Mouse (Mus musculus) midbrain, embryonic 10.5 days (tissue): Measurements from ENCODE around the gene Gm17657. TPM values are rescaled to one million over a fixed set of nuclear protein-coding genes. Genes with fewer than 3 reads are reported as not detected.

Experiments used
- DNase-seq: peaks from one replicate; pipeline ENCODE4 v3.0.0-alpha.2; 2017; ENCODE audit warnings: low spot score
- H3K27ac ChIP-seq: fragments of 300-500 bp; sonication (generic); replicated peaks from 2 replicates; pipeline ENCODE4 v1.5.1; 2016; ENCODE audit warnings: mild to moderate bottlenecking
- H3K27me3 ChIP-seq: fragments of 300-500 bp; sonication (generic); 2 replicates; pipeline ENCODE4 v1.6.1; 2016; ENCODE audit warnings: low read depth, mild to moderate bottlenecking; ENCODE audit not compliant: poor library complexity, severe bottlenecking
- H3K36me3 ChIP-seq: fragments of 300-500 bp; sonication (generic); 2 replicates; pipeline ENCODE4 v1.6.1; 2016; ENCODE audit warnings: mild to moderate bottlenecking, moderate library complexity
- H3K4me1 ChIP-seq: fragments of 300-500 bp; sonication (generic); 2 replicates; pipeline ENCODE4 v1.6.1; 2016
- H3K4me3 ChIP-seq: fragments of 300-500 bp; sonication (generic); 2 replicates; pipeline ENCODE4 v1.5.1; 2016; ENCODE audit warnings: mild to moderate bottlenecking, moderate library complexity
- H3K9me3 ChIP-seq: fragments of 300-500 bp; sonication (generic); replicated peaks from 2 replicates; pipeline ENCODE4 v1.6.1; 2016; ENCODE audit warnings: mild to moderate bottlenecking
- WGBS: fragments of 180-500 bp; shearing (Covaris S2); methylation state at CpG from one replicate; pipeline ENCODE4 v1.1.7; 2016; 5-methylcytosine and 5-hydroxymethylcytosine counted together
- polyA plus RNA-seq: library from polyadenylated mRNA; unstranded; fragments of >200 nt; fragmentation: Nextera tagmentation; extraction: Ambion mirVana; gene quantifications from 2 replicates; pipeline ENCODE4 v1.2.1, GENCODE M21; 2016

The Gm17657 gene
- polyA plus RNA-seq, 1 experiment from 2014 or later, result not detected

DNA sequence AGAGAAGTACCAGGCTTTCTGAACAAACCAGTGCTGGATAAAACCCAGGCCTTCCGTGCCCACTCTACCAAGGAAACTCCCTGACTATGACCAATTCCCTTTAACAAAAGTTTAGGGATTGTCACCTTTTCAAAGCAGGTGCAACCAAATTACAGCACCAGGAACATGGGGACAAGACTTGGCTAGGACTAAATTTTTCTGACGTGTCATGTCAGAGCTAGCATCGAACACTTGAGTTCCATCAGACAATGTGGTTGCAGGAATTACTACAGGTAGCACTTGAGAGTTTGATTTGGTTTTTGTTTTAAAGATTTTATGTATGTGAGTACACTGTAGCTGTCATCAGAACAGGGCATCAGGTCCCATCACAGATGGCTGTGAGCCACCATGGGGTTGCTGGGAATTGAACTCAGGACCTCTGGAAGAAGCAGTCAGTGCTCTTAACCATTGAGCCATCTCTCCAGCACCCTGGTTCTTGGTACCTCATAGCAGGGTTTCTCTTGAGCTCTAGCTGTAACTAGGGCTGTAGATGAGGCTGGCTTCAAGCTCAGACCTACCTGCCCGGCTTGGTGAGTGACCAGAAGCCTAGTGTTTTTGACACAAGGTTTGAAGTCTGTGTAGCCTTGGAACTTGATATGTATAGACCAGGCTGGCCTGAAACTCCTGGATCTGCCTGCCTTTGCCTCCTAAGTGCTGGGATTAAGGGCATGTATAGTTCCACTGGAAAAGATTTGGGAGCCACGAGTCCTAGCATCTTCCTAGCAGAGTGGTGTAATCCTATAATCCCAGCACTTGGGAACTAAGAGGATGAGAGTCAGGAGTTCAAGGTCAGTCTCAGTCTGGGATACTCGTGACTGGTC, 53.0 kb downstream of the Gm17657 start:
- peaks cover 30% of the 10 kb centered on the region for H3K36me3 ChIP-seq
- DNase-seq, result no peak
- H3K4me3 ChIP-seq, result no peak overlapping the region
- no peak overlapping the region for H3K27ac ChIP-seq
- no peaks in the 10 kb centered on the region for H3K27me3 ChIP-seq
- 78% methylated on average over 6 of the region's 6 CpGs for WGBS
- no peaks in the 10 kb centered on the region for H3K9me3 ChIP-seq
- H3K4me1 ChIP-seq, result peaks cover 29% of the 10 kb centered on the region

DNA sequence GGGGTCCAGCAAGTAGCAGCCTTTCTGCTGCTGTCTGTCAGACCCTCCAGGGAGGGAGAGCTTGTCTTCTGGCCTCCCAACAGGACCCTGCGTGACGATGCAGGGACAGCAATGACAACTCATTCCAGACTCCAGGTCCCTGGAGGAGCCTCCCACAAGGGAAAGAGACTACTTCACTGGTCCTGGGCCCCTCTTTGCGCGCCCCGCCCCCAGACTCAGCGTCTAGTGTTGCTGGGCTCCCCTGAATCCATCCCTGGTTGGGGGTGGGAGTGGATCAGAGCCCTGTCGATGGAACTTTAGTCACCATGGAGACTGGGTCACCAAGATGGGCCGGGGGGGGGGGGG, 54.7 kb downstream of the Gm17657 start:
- no peak for DNase-seq
- Histone ChIP-seq H3K27me3 (no peaks in the 10 kb centered on the region), H3K9me3 (no peaks in the 10 kb centered on the region), H3K27ac (peak overlapping the region; percentile 42; the same call in 1 of the 2 replicates), H3K36me3 (peaks cover 30% of the 10 kb centered on the region), H3K4me3 (peak overlapping the region; percentile 24; the same call in 1 of the 2 replicates), H3K4me1 (peaks cover 44% of the 10 kb centered on the region)
- WGBS, result 43% methylated on average over 7 of the region's 8 CpGs

- Histone ChIP-seq H3K27me3 (no peaks in the 10 kb centered on the region), H3K4me3 (peak overlapping the region; percentile 80), H3K27ac (peak overlapping the region; percentile 98; the same call in 1 of the 2 replicates), H3K4me1 (peaks cover 50% of the 10 kb centered on the region), H3K9me3 (no peaks in the 10 kb centered on the region), H3K36me3 (peaks cover 30% of the 10 kb centered on the region)
- DNase-seq, result no peak
- 71% methylated on average over 10 of the region's 10 CpGs for WGBS
These were observed 55.2 kb downstream of the Gm17657 start for GRCm38 (mm10) chr17:29494062-29494731.

DNA sequence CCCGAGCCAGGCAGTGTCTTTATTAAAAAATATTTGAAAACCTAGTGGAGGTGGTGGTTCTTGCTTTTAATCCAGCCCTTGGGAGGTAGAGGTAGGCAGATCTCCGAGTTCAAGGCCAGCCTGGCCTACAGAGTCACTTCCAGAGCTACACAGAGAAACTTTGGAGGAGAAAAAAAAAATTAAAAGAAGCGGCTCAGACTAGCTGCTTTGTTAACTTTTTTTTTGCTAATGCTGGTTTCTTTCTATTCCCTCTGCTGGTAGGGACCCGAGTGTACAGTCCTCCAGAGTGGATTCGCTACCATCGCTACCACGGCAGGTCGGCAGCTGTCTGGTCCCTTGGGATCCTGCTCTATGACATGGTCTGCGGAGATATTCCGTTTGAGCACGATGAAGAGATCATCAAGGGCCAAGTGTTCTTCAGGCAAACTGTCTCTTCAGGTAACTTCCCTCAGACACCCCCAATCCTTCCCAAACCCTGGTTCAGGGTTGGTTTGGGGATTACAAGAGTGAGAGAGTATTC, 55.9 kb downstream of the Gm17657 start:
- H3K27me3 ChIP-seq, result no peaks in the 10 kb centered on the region
- peaks cover 30% of the 10 kb centered on the region for H3K36me3 ChIP-seq
- DNase-seq, result no peak
- H3K4me3 ChIP-seq, result peak overlapping the region; percentile 80
- WGBS, result 76% methylated on average over 11 of the region's 11 CpGs
- H3K4me1 ChIP-seq, result peaks cover 56% of the 10 kb centered on the region
- no peaks in the 10 kb centered on the region for H3K9me3 ChIP-seq
- H3K27ac ChIP-seq, result peak overlapping the region; percentile 98; the same call in 1 of the 2 replicates

DNA sequence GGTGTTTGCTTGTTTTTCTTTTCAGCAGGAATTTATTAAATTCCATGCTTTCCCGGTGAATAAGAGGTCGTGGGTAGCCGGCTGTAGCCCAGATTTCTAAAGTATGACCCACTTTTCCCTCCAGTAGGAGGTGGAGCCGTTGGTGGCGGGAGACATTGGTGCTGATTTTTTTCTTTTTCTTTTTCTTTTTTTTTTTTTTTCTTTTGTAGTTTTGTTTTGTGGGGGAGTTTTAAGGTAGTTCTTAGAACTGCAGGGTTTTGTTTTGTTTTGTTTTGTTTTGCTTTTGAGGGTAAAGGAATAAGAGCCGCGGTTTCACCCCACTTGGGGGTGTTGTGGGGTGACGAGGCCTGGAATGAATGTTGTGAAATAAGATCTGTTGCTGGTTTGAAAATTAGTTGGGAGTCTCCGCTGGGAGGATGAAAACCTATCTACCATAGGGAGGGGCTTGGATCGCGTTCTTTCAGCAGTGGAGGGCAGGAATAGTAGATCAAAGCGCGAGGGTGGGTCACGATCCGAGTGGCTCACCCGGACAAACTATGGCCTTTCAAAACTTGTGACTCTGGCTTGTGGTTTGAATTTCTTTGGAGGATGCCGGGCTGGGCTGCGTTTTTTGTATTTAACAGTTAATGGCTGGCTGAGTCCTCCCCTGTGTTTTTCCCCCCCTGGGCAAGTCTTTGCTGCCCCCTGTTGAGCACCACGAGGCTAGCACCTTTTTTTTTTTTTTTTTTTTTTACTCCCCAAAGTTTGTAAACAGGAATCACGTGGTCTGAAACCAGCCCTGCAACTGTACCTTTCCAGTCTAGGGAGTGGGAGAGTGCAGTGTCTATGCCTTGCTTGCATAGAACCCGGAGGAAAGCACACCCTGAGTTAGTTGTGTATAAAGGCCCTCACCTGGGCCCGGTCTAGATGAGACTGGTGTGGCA, 56.9 kb downstream of the Gm17657 start:
- Histone ChIP-seq H3K36me3 (peaks cover 30% of the 10 kb centered on the region), H3K27ac (peak overlapping the region; percentile 98), H3K27me3 (no peaks in the 10 kb centered on the region), H3K9me3 (no peaks in the 10 kb centered on the region), H3K4me1 (peaks cover 60% of the 10 kb centered on the region), H3K4me3 (peak overlapping the region; percentile 80)
- 1% methylated on average over 22 of the region's 22 CpGs for WGBS
- peak; percentile 72 for DNase-seq

DNA sequence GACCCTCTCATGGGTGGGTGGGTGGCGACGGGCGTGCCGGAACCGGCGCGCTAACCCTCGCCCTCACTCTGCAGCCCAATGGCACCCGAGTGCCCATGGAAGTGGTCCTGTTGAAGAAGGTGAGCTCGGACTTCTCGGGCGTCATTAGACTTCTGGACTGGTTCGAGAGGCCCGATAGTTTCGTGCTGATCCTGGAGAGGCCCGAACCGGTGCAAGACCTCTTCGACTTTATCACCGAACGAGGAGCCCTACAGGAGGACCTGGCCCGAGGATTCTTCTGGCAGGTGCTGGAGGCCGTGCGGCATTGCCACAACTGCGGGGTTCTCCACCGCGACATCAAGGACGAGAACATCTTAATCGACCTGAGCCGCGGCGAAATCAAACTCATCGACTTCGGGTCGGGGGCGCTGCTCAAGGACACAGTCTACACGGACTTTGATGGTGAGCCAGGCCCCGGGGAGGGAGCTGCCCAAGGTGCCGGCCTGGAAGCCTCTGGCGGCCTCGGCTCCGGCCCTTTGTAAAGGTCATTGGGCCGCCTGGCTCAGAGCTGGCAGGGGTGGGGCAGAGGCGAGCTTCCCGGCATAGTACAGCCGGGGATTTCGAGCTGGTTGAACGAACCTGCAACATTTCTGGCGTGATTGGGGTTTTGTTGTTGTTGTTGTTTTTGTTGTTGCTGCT, 57.7 kb downstream of the Gm17657 start:
- H3K36me3 ChIP-seq, result peaks cover 29% of the 10 kb centered on the region
- H3K4me3 ChIP-seq, result peak overlapping the region; percentile 80
- WGBS, result under 1% methylated on average over 48 of the region's 48 CpGs
- H3K4me1 ChIP-seq, result peaks cover 60% of the 10 kb centered on the region
- peak; percentile 74 for DNase-seq
- peak overlapping the region; percentile 98 for H3K27ac ChIP-seq
- no peaks in the 10 kb centered on the region for H3K27me3 ChIP-seq
- H3K9me3 ChIP-seq, result no peaks in the 10 kb centered on the region

GRCm38 (mm10) chr17:29490713-29491581, 58.5 kb downstream of the Gm17657 start, which contains the start of gene Pim1:
Gene Pim1 (plus strand): TSS chr17:29490753.
- WGBS, result under 1% methylated on average over 90 of the region's 99 CpGs
- Histone ChIP-seq H3K4me3 (peak within 1 kb of the TSS; percentile 80), H3K27me3 (no peaks in the 10 kb centered on the region), H3K36me3 (peaks cover 21% of the 10 kb centered on the region), H3K9me3 (no peaks in the 10 kb centered on the region), H3K27ac (peak within 1 kb of the TSS; percentile 98), H3K4me1 (peaks cover 60% of the 10 kb centered on the region)
- DNase-seq, result no peak

DNA sequence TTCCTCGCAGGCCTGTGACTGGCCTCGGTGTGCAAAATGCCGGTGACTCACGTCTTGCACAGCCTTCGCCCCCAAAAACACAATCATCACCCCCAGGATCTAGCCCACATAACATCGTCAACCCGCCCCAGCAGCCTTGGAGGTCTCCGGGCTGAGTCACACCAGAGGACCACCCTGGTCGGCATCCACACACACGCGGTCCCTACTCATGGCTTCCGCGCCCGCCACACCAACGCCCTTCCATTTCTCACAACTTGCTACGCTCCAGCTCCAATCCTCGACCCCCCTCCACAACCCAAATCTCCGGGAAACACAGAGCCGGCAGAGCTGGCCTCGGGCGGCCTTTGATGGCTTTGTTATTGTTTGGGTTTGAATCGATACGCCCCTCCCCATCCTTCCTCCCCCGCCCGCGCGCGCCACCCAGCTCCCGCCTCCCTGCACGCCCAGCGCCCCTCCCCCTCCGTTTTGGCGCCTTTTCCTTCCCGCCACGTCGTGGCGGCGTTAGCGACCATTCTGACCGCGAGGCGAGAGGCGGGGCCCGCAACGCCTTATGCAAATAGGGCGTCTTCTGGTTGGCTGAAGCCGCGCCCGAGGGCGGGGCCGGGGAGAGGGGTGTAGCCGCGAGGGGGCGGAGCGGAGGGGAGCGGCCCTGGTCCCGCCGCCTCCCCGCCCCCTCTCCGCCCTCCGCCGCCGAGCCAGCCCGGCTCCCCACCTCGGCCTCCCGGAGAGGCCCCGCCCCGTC, 59.3 kb downstream of the Gm17657 start:
- peaks cover 19% of the 10 kb centered on the region for H3K36me3 ChIP-seq
- no peaks in the 10 kb centered on the region for H3K27me3 ChIP-seq
- peak overlapping the region; percentile 98 for H3K27ac ChIP-seq
- H3K4me3 ChIP-seq, result peak overlapping the region; percentile 80
- peaks cover 60% of the 10 kb centered on the region for H3K4me1 ChIP-seq
- H3K9me3 ChIP-seq, result no peaks in the 10 kb centered on the region
- under 1% methylated on average over 68 of the region's 68 CpGs for WGBS
- peak; percentile 100 for DNase-seq

DNA sequence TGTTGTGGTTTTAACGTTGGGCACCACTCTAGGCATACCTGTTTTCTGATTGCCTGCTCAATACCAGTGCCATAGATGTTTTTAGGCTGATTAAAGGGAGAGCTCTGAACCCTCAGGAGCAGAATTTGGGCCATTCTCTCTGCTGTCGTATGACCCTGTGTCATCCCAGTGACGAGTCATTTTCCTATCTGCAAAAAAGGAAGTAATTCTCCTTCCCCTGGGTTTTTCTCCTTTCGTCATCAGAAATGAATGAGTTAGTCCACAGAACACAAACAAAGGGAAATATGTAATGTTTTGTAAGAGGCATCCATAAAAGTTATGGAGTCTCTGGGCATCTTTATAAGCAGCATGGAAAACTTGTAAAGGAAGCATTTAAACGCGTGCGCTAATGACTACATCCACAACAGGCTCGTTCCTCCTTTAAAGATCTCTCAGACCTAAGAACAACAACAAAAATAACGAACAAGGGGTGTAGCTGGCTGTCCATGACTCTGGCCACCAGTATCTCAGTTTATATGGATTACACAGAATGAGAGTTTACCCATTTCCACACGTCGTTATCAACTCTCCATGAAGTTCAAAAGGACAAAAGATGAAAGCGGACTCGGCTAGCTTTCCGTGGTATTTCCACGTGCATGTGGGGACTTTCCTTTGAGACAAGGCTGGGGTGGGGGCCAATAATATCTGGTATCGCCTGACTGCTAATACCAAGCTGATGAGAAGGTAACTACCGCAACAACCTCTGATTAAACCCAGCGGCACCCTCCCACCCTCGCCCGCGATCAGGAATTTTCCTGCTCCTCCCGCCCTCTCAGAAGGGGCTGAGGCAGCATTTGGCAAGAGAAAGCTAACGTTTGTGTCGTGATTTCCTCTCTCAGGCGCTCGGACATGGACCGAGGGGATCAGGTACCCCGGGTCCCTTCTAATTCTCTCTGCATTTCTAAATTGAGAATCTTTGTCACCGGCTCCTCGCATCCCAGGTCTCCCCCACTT, 60.2 kb downstream of the Gm17657 start:
- Histone ChIP-seq H3K9me3 (no peaks in the 10 kb centered on the region), H3K4me3 (peak overlapping the region; percentile 80), H3K4me1 (peaks cover 53% of the 10 kb centered on the region), H3K27me3 (no peaks in the 10 kb centered on the region), H3K27ac (peak overlapping the region; percentile 98), H3K36me3 (peaks cover 12% of the 10 kb centered on the region)
- WGBS, result 7% methylated on average over 30 of the region's 30 CpGs
- DNase-seq, result no peak
